ENCODE assay signal across 9 mouse cellular contexts in genomic region chr5:105976076-105976475, GRCm38 (mm10).
DNase-seq lines count a peak whose midpoint lies in the region; ATAC-seq and TF ChIP-seq lines count a peak whose summit lies in the region.
"Had no signal": no experiment of that assay in that cellular context is flagged by ENCODE, and none has a peak within 500 bp of the region (broad histone marks: within the 10 kb centered on the region; RNA-seq: fewer than 3 reads in every experiment).

No protein-coding gene starts in this region.

- H3K27ac ChIP-seq in heart, embryonic 10.5 days = 0 out of 2 replicates have a peak overlapping the region, but pooled peaks have one; percentile 29
- H3K27ac ChIP-seq in lung, postnatal 0 days (ENCODE audit: low read length) = no peak overlapping the region; the same call in 1 of the 2 replicates
- H3K27ac ChIP-seq in hindbrain, postnatal 0 days = no peak overlapping the region
- H3K27ac ChIP-seq in midbrain, embryonic 15.5 days = peak overlapping the region; percentile 17; the same call in 1 of the 2 replicates
- H3K27ac ChIP-seq: liver, embryonic 15.5 days had no signal

- no peak; the same call in 1 of the 2 replicates for ATAC-seq in lung, postnatal 0 days
- no peak for ATAC-seq in hindbrain, postnatal 0 days
- ATAC-seq in midbrain, embryonic 15.5 days (replicated peaks) = no peak

- H3K4me3 ChIP-seq in heart, embryonic 10.5 days = peak overlapping the region; percentile 6
- H3K4me3 ChIP-seq in lung, postnatal 0 days (ENCODE audit: low read depth, low read length) = peak overlapping the region; percentile 21
- H3K4me3 ChIP-seq in lung, adult 2 months (replicated peaks; ENCODE audit: extremely low read depth, low read depth, low read length) = no peak overlapping the region
- no peak overlapping the region for H3K4me3 ChIP-seq in hindbrain, postnatal 0 days (ENCODE audit: low read length)
- no peak overlapping the region for H3K4me3 ChIP-seq in midbrain, embryonic 15.5 days
- H3K4me3 ChIP-seq: liver, embryonic 15.5 days had no signal

- intact Hi-C loops in left cerebral cortex, postnatal 36 days (cut with DNase I) = no loop called here

- no peak for TF ChIP-seq CTCF in lung, postnatal 0 days (IDR thresholded peaks at IDR 0.05)
- no peak for TF ChIP-seq CTCF in lung, adult 2 months (IDR thresholded peaks at IDR 0.05; ENCODE audit: insufficient read depth, low read length)
- no peak for TF ChIP-seq CTCF in hindbrain, postnatal 0 days (IDR thresholded peaks at IDR 0.05; ENCODE audit: low read depth)

- no peak for DNase-seq in heart, embryonic 10.5 days (ENCODE audit: low spot score)
- DNase-seq in heart, adult 18-20 months = no peak
- peak; percentile 29 for DNase-seq in lung, postnatal 0 days (ENCODE audit: low spot score)
- DNase-seq in lung, adult 2 months = no peak
- no peak for DNase-seq in hindbrain, postnatal 0 days (ENCODE audit: low spot score)
- DNase-seq in left cerebral cortex, postnatal 36 days (ENCODE audit: low spot score in 2 of 2) = no peak
- no peak for DNase-seq in cerebellum, postnatal 25 days

- no peak for TF ChIP-seq EP300 in lung, postnatal 0 days (IDR thresholded peaks at IDR 0.05)

- no peaks in the 10 kb centered on the region for H3K9me3 ChIP-seq in heart, embryonic 10.5 days
- no peaks in the 10 kb centered on the region for H3K9me3 ChIP-seq in lung, postnatal 0 days (ENCODE audit: low read length)
- no peaks in the 10 kb centered on the region for H3K9me3 ChIP-seq in hindbrain, postnatal 0 days (ENCODE audit: low read length)
- H3K9me3 ChIP-seq in midbrain, embryonic 15.5 days = no peaks in the 10 kb centered on the region
- H3K9me3 ChIP-seq: liver, embryonic 15.5 days had no signal

- TF ChIP-seq POLR2A in lung, adult 2 months (IDR thresholded peaks at IDR 0.05; ENCODE audit: borderline replicate concordance, extremely low read depth, low read depth, low read length) = no peak

- peak overlapping the region; percentile 45 for H3K4me2 ChIP-seq in lung, postnatal 0 days (replicated peaks; ENCODE audit: low read depth, low read length)
- H3K4me2 ChIP-seq in hindbrain, postnatal 0 days (ENCODE audit: low read depth, low read length) = peak overlapping the region; percentile 50
- H3K4me2 ChIP-seq in midbrain, embryonic 15.5 days = peak overlapping the region; percentile 44
- H3K4me2 ChIP-seq: liver, embryonic 15.5 days had no signal

- WGBS in heart, embryonic 10.5 days = 63% methylated on average over 4 of the region's 5 CpGs
- WGBS in lung, postnatal 0 days = 35% methylated on average over 4 of the region's 5 CpGs
- 26% methylated on average over 5 of the region's 5 CpGs for WGBS in lung, adult 2 months
- 68% methylated on average over 5 of the region's 5 CpGs for WGBS in hindbrain, postnatal 0 days
- 24% methylated on average over 4 of the region's 5 CpGs for WGBS in midbrain, embryonic 15.5 days

- H3K4me1 ChIP-seq in heart, embryonic 10.5 days = peaks cover 8% of the 10 kb centered on the region
- no peaks in the 10 kb centered on the region; the same call in 1 of the 2 replicates for H3K4me1 ChIP-seq in lung, postnatal 0 days (ENCODE audit: insufficient read depth, low read depth, low read length)
- no peaks in the 10 kb centered on the region for H3K4me1 ChIP-seq in lung, adult 2 months (ENCODE audit: control insufficient read depth, insufficient read depth, low read length)
- no peaks in the 10 kb centered on the region for H3K4me1 ChIP-seq in hindbrain, postnatal 0 days (ENCODE audit: insufficient read depth, low read length)
- peaks cover 30% of the 10 kb centered on the region for H3K4me1 ChIP-seq in midbrain, embryonic 15.5 days
- H3K4me1 ChIP-seq: liver, embryonic 15.5 days had no signal

- no peaks in the 10 kb centered on the region for H3K27me3 ChIP-seq in heart, embryonic 10.5 days (ENCODE audit: insufficient read depth, poor library complexity, severe bottlenecking)
- no peaks in the 10 kb centered on the region for H3K27me3 ChIP-seq in lung, postnatal 0 days (replicated peaks; ENCODE audit: insufficient read depth, low read length)
- no peaks in the 10 kb centered on the region for H3K27me3 ChIP-seq in hindbrain, postnatal 0 days (ENCODE audit: insufficient read depth, low read length)
- H3K27me3 ChIP-seq in midbrain, embryonic 15.5 days (replicated peaks) = no peaks in the 10 kb centered on the region
- H3K27me3 ChIP-seq: liver, embryonic 15.5 days had no signal

- no peak overlapping the region for H3K9ac ChIP-seq in lung, postnatal 0 days (replicated peaks; ENCODE audit: low read depth)
- H3K9ac ChIP-seq in hindbrain, postnatal 0 days (replicated peaks; ENCODE audit: low read length) = no peak overlapping the region
- H3K9ac ChIP-seq in midbrain, embryonic 15.5 days = no peak overlapping the region
- H3K9ac ChIP-seq: liver, embryonic 15.5 days had no signal

- no peaks in the 10 kb centered on the region for H3K36me3 ChIP-seq in heart, embryonic 10.5 days
- H3K36me3 ChIP-seq in lung, postnatal 0 days (ENCODE audit: insufficient read depth, low read length) = no peaks in the 10 kb centered on the region
- no peaks in the 10 kb centered on the region for H3K36me3 ChIP-seq in hindbrain, postnatal 0 days (ENCODE audit: insufficient read depth, low read length)
- H3K36me3 ChIP-seq in midbrain, embryonic 15.5 days (replicated peaks) = no peaks in the 10 kb centered on the region
- H3K36me3 ChIP-seq: liver, embryonic 15.5 days had no signal

Comparison
In these comparisons a context has a peak if more than half of its experiments do, and no peak if none do; other contexts are left out.
1. H3K4me3 ChIP-seq: peak in heart, embryonic 10.5 days (single experiment) and lung, postnatal 0 days (single experiment); none in lung, adult 2 months (single experiment), hindbrain, postnatal 0 days (single experiment) and midbrain, embryonic 15.5 days (single experiment).
2. H3K27ac ChIP-seq: peak in heart, embryonic 10.5 days (single experiment) and midbrain, embryonic 15.5 days (single experiment); none in lung, postnatal 0 days (single experiment) and hindbrain, postnatal 0 days (single experiment).
3. Peak in every context shown above with its lines, with median percentiles within 50 percentile points of each other: H3K4me2 ChIP-seq.